Mouse (Mus musculus) CH12.LX (cell line): Measurements from ENCODE around the gene Trp53inp2. TPM values are rescaled to one million over a fixed set of nuclear protein-coding genes. Genes with fewer than 3 reads are reported as not detected.

Experiments used
- DNase-seq: peaks from one replicate; pipeline ENCODE4 v3.0.0-alpha.2; 2013; ENCODE audit errors: extremely low read depth
- H3K27ac ChIP-seq: 2 replicates; pipeline ENCODE4 v1.5.1; 2012; ENCODE audit warnings: low read depth, mild to moderate bottlenecking, control low read depth, moderate library complexity; ENCODE audit not compliant: insufficient read depth
- H3K27me3 ChIP-seq: replicated peaks from 2 replicates; pipeline ENCODE3; 2012; ENCODE audit warnings: inconsistent platforms
- H3K36me3 ChIP-seq, 2 experiments: replicated peaks in 1 of 2; 2 replicates each; pipeline versions ENCODE3 to v1.6.1; 2012; ENCODE audit warnings: inconsistent platforms in 1 of 2, low read length in 1 of 2, mild to moderate bottlenecking in 1 of 2, mixed read lengths in 1 of 2, moderate library complexity in 1 of 2; ENCODE audit not compliant: control insufficient read depth in 1 of 2, insufficient read depth in 1 of 2
- H3K4me1 ChIP-seq, 2 experiments: 2 replicates each; pipeline ENCODE4 v1.6.1; 2012; ENCODE audit warnings: inconsistent platforms in 1 of 2, moderate library complexity in 1 of 2; ENCODE audit not compliant: insufficient read depth in 2 of 2, control insufficient read depth in 1 of 2
- H3K4me2 ChIP-seq: 2 replicates; pipeline ENCODE4 v1.6.1; 2012; ENCODE audit warnings: low read depth, mild to moderate bottlenecking, control low read depth; ENCODE audit not compliant: poor library complexity, insufficient read depth, severe bottlenecking
- H3K4me3 ChIP-seq, 3 experiments: fragments of 150-350 bp in 1 of 3; sonication (generic) in 1 of 3; replicated peaks in 1 of 3; 2 replicates each; pipeline versions ENCODE3 to v1.5.1; 2011 to 2012; ENCODE audit warnings: low read depth in 2 of 3, low read length in 2 of 3, mild to moderate bottlenecking in 2 of 3, moderate library complexity in 2 of 3, control low read depth in 1 of 3, improper control_type of control experiment in 1 of 3, inconsistent platforms in 1 of 3, mixed read lengths in 1 of 3; ENCODE audit not compliant: poor library complexity in 1 of 3
- H3K79me2 ChIP-seq: replicated peaks from 2 replicates; pipeline ENCODE4 v1.6.1; 2012; ENCODE audit warnings: mild to moderate bottlenecking, moderate library complexity; ENCODE audit not compliant: control insufficient read depth, poor library complexity, insufficient read depth, severe bottlenecking; ENCODE audit errors: extremely low read depth
- H3K9ac ChIP-seq: 2 replicates; pipeline ENCODE4 v1.6.1; 2012; ENCODE audit warnings: low read depth, mild to moderate bottlenecking, control low read depth, moderate library complexity; ENCODE audit not compliant: insufficient read depth
- H3K9me3 ChIP-seq: replicated peaks from 2 replicates; pipeline ENCODE3; 2012; ENCODE audit warnings: low read length, inconsistent platforms, mixed read lengths
- BHLHE40 ChIP-seq: IDR thresholded peaks from 2 replicates; pipeline ENCODE4 v1.6.1; 2011; ENCODE audit warnings: mild to moderate bottlenecking, low read depth, low read length, improper control_type of control experiment
- CHD2 ChIP-seq: IDR thresholded peaks from 2 replicates; pipeline ENCODE4 v1.6.1; 2011; ENCODE audit warnings: low read length, improper control_type of control experiment
- CTCF ChIP-seq, 2 experiments: IDR thresholded peaks in 1 of 2; conservative IDR thresholded peaks in 1 of 2; 2 replicates each; pipeline ENCODE4 v1.5.1; 2011 to 2012; ENCODE audit warnings: low read depth in 2 of 2, low read length in 2 of 2, improper control_type of control experiment in 1 of 2, inconsistent platforms in 1 of 2, mild to moderate bottlenecking in 1 of 2, moderate library complexity in 1 of 2
- E2F4 ChIP-seq: IDR thresholded peaks from 2 replicates; pipeline ENCODE4 v1.6.1; 2011; ENCODE audit warnings: low read depth, low read length, improper control_type of control experiment; ENCODE audit not compliant: insufficient replicate concordance
- ETS1 ChIP-seq: conservative IDR thresholded peaks from 2 replicates; pipeline ENCODE4 v1.6.1; 2012; ENCODE audit warnings: low read depth, mild to moderate bottlenecking, inconsistent platforms, low read length, improper control_type of control experiment, moderate library complexity
- JUN ChIP-seq: IDR thresholded peaks from 2 replicates; pipeline ENCODE4 v1.6.1; 2011; ENCODE audit warnings: low read depth, mild to moderate bottlenecking, low read length, improper control_type of control experiment, moderate library complexity; ENCODE audit not compliant: insufficient read depth
- KAT2A ChIP-seq: IDR thresholded peaks from 2 replicates; pipeline ENCODE4 v1.6.1; 2012; ENCODE audit warnings: low read length, improper control_type of control experiment, inconsistent platforms; ENCODE audit not compliant: insufficient replicate concordance
- MAFK ChIP-seq: IDR thresholded peaks from 2 replicates; pipeline ENCODE4 v1.6.1; 2011; ENCODE audit warnings: low read length, improper control_type of control experiment; ENCODE audit not compliant: insufficient replicate concordance
- MAX ChIP-seq: IDR thresholded peaks from 2 replicates; pipeline ENCODE4 v1.6.1; 2011; ENCODE audit warnings: low read length, improper control_type of control experiment
- MAZ ChIP-seq: IDR thresholded peaks from 2 replicates; pipeline ENCODE4 v1.6.1; 2012; ENCODE audit warnings: low read depth, mild to moderate bottlenecking, inconsistent platforms, low read length, improper control_type of control experiment, moderate library complexity
- MXI1 ChIP-seq: IDR thresholded peaks from 2 replicates; pipeline ENCODE4 v1.6.1; 2011; ENCODE audit warnings: mild to moderate bottlenecking, low read depth, low read length, improper control_type of control experiment
- NELFE ChIP-seq: IDR thresholded peaks from 2 replicates; pipeline ENCODE4 v1.6.1; 2011; ENCODE audit warnings: low read depth, low read length, improper control_type of control experiment
- NRF1 ChIP-seq: IDR thresholded peaks from 2 replicates; pipeline ENCODE4 v1.6.1; 2014; ENCODE audit warnings: low read depth, mild to moderate bottlenecking, inconsistent platforms, low read length, improper control_type of control experiment, moderate library complexity
- PAX5 ChIP-seq: IDR thresholded peaks from 2 replicates; pipeline ENCODE4 v1.6.1; 2012; ENCODE audit warnings: low read length, inconsistent platforms, mixed read lengths
- POLR2AphosphoS2 ChIP-seq: IDR thresholded peaks from 2 replicates; pipeline ENCODE4 v1.6.1; 2011; ENCODE audit warnings: low read depth, low read length, improper control_type of control experiment
- RAD21 ChIP-seq: IDR thresholded peaks from 2 replicates; pipeline ENCODE4 v1.6.1; 2011; ENCODE audit warnings: low read depth, mild to moderate bottlenecking, low read length, improper control_type of control experiment, moderate library complexity
- SIN3A ChIP-seq: IDR thresholded peaks from 2 replicates; pipeline ENCODE4 v1.6.1; 2012; ENCODE audit warnings: low read length, improper control_type of control experiment, inconsistent platforms
- TBP ChIP-seq: conservative IDR thresholded peaks from 2 replicates; pipeline ENCODE4 v1.6.1; 2011; ENCODE audit warnings: low read depth, low read length, improper control_type of control experiment
- USF2 ChIP-seq: conservative IDR thresholded peaks from 2 replicates; pipeline ENCODE4 v1.6.1; 2011; ENCODE audit warnings: low read depth, low read length, improper control_type of control experiment
- ZMIZ1 ChIP-seq: IDR thresholded peaks from 2 replicates; pipeline ENCODE4 v1.6.1; 2012; ENCODE audit warnings: low read depth, mild to moderate bottlenecking, inconsistent platforms, low read length, improper control_type of control experiment
- dilution Hi-C: fragments of 300-500 bp; cut with MboI; formaldehyde crosslinking; loops from 2 replicates; pipeline ENCODE4 v1.14.3; 2020; ENCODE audit warnings: low sequenced_read_pairs; ENCODE audit not compliant: extremely low pct_unique_long_range_greater_than_20kb, extremely low pct_ligation_motif_present
- in situ Hi-C: fragments of 300-500 bp; cut with MboI; formaldehyde crosslinking; loops from 3 replicates; pipeline ENCODE4 v1.14.3; 2019; ENCODE audit warnings: low sequenced_read_pairs, low pct_ligation_motif_present, low pct_unique_long_range_greater_than_20kb, mixed read lengths
- polyA plus RNA-seq: library from polyadenylated mRNA; unstranded; fragments of >175 nt; gene quantifications from 2 replicates; pipeline ENCODE4 v1.2.1, GENCODE M21; 2012; ENCODE audit warnings: low read depth; ENCODE audit not compliant: insufficient read length
- total RNA-seq, 2 experiments: library from RNA; depleted of rRNA; stranded (reverse); fragments of 300-350 nt in 1 of 2; fragments of >200 nt in 1 of 2; gene quantifications; 2 replicates each; pipeline ENCODE4 v1.2.3; 2012 to 2014

The Trp53inp2 gene
- total and polyA plus RNA-seq, 3 experiments = 2.4 to 6.9 (median 3.9) TPM

GRCm38 (mm10) chr2:155357686-155358399 is 23.0 kb upstream of the Trp53inp2 start:
- Histone ChIP-seq H3K27ac (no peak overlapping the region), H3K27me3 (no peaks in the 10 kb centered on the region), H3K36me3 (peaks cover 0 to 4% of the 10 kb centered on the region in 2 experiments), H3K4me1 (peaks cover 0 to 17% of the 10 kb centered on the region in 2 experiments; a peak in 2 of 4 replicates), H3K4me3 (peak overlapping the region; percentile 65 to 91 (median 75)), H3K9me3 (no peaks in the 10 kb centered on the region), H3K9ac (peak overlapping the region; percentile 92), H3K79me2 (peaks cover 18% of the 10 kb centered on the region), H3K4me2 (peak overlapping the region; percentile 57)
- dilution Hi-C loops (no loop called here), in situ Hi-C loops (no loop called here)
- TF ChIP-seq TBP (0 out of 2 replicates have a peak, but pooled peaks have one; percentile 11), BHLHE40 (no peak), CHD2 (no peak)
- peak; percentile 35 for DNase-seq

GRCm38 (mm10) chr2:155367635-155368284 is 13.1 kb upstream of the Trp53inp2 start:
- no peak for DNase-seq
- Histone ChIP-seq H3K4me2 (no peak overlapping the region), H3K9me3 (no peaks in the 10 kb centered on the region), H3K36me3 (no peaks in the 10 kb centered on the region), H3K9ac (no peak overlapping the region), H3K4me1 (no peaks in the 10 kb centered on the region), H3K27me3 (no peaks in the 10 kb centered on the region), H3K4me3 (no peak overlapping the region), H3K27ac (no peak overlapping the region), H3K79me2 (no peaks in the 10 kb centered on the region)
- dilution Hi-C loops (no loop called here), in situ Hi-C loops (no loop called here)
- TF ChIP-seq KAT2A (no peak), MAFK (no peak), MAX (no peak), E2F4 (no peak), ETS1 (no peak)

GRCm38 (mm10) chr2:155369333-155369883 is 11.5 kb upstream of the Trp53inp2 start:
- in situ Hi-C loops = no loop called here
- H3K4me1 ChIP-seq = no peaks in the 10 kb centered on the region
- H3K4me3 ChIP-seq = no peak overlapping the region
- H3K9ac ChIP-seq = no peak overlapping the region
- no peaks in the 10 kb centered on the region for H3K79me2 ChIP-seq
- no peak overlapping the region for H3K27ac ChIP-seq
- H3K9me3 ChIP-seq = no peaks in the 10 kb centered on the region
- no peak for TF ChIP-seq SIN3A
- no peak for TF ChIP-seq CHD2
- TF ChIP-seq MXI1 = no peak
- no peak for TF ChIP-seq CTCF (conservative IDR thresholded peaks at IDR 0.05 in 1 of 2, IDR thresholded peaks at IDR 0.05 in 1 of 2; ENCODE audit: low read depth in 2 of 2, low read length in 2 of 2)
- no peak for TF ChIP-seq PAX5
- TF ChIP-seq USF2 = no peak
- TF ChIP-seq MAX = no peak
- no peak for TF ChIP-seq POLR2AphosphoS2
- TF ChIP-seq JUN = no peak
- no peak for TF ChIP-seq RAD21
- no peak for TF ChIP-seq MAZ
- TF ChIP-seq ZMIZ1 = no peak
- no peak for TF ChIP-seq NRF1
- no peak for TF ChIP-seq KAT2A
- no peak for TF ChIP-seq ETS1
- no peak for TF ChIP-seq NELFE
- no peak for TF ChIP-seq TBP
- H3K4me2 ChIP-seq = no peak overlapping the region
- DNase-seq = no peak
- dilution Hi-C loops = no loop called here
- H3K27me3 ChIP-seq = peaks cover 4% of the 10 kb centered on the region
- no peaks in the 10 kb centered on the region for H3K36me3 ChIP-seq
